Mouse (Mus musculus): ENCODE data around the gene Armh3. TPM values are rescaled to one million over a fixed set of nuclear protein-coding genes. Genes with fewer than 3 reads are reported as not detected.

Gene Armh3
- total RNA-seq (2023): 10 to 100 TPM; 11.7 to 13.3 TPM

GRCm38 (mm10) chr19:45997785-45998693 is at the start of gene Armh3:
Gene Armh3 (minus strand): TSS chr19:45998488.

GRCm38 (mm10) chr19:46044993-46045695 is 46.9 kb upstream of the Armh3 start, which contains the start of gene Ldb1:
Gene Ldb1 (minus strand): TSS chr19:46045214.

GRCm38 (mm10) chr19:46044271-46044992 is 46.1 kb upstream of the Armh3 start, which contains the start of gene Pprc1:
Gene Pprc1 (plus strand): TSS chr19:46044886.

GRCm38 (mm10) chr19:46003371-46004226 is 5.3 kb upstream of the Armh3 start, which contains the start of gene Hps6:
Gene Hps6 (plus strand): TSS chr19:46003508.

GRCm38 (mm10) chr19:45815831-45816405 is 182.4 kb downstream of the Armh3 start, which contains the start of gene Kcnip2:
Gene Kcnip2 (minus strand): TSS chr19:45816061.

GRCm38 (mm10) chr19:45783181-45783932 is 214.9 kb downstream of the Armh3 start, which contains the start of gene Mgea5:
Gene Mgea5 (minus strand): TSS chr19:45783837.

Other genes with a start within 250 kb of the Armh3 start
- 10 to 100 TPM; 21.7 to 24.5 TPM for gene Npm3, start 248.9 kb downstream of the Armh3 start, total RNA-seq (2023)
- 100 to 1,000 TPM; 157 to 177 TPM for gene Mgea5, start 214.7 kb downstream of the Armh3 start, total RNA-seq (2023)
- gene Kcnip2, start 182.4 kb downstream of the Armh3 start, total RNA-seq (2023): under 1 TPM; 0.44 to 0.66 TPM
- gene Hps6, start 5.0 kb upstream of the Armh3 start, total RNA-seq (2023): 1 to 10 TPM; 5.6 to 8.0 TPM
- 10 to 100 TPM; 19.1 to 23.2 TPM for gene Pprc1, start 46.4 kb upstream of the Armh3 start, total RNA-seq (2023)
- 10 to 100 TPM; 74.9 to 85.5 TPM for gene Ldb1, start 46.7 kb upstream of the Armh3 start, total RNA-seq (2023)
- 10 to 100 TPM; 22.0 to 24.7 TPM for gene Nolc1, start 77.4 kb upstream of the Armh3 start, total RNA-seq (2023)
- under 1 TPM; 0.22 to 0.66 TPM for gene Elovl3, start 133.4 kb upstream of the Armh3 start, total RNA-seq (2023)
- not detected for gene Pitx3, start 149.8 kb upstream of the Armh3 start, total RNA-seq (2023)
- gene Gbf1, start 154.0 kb upstream of the Armh3 start, total RNA-seq (2023): 10 to 100 TPM; 56.1 to 60.1 TPM